Mouse (Mus musculus): Measurements from ENCODE around the gene Cd300lb.

- TF ChIP-seq CTCF (IDR thresholded peaks at IDR 0.05; ENCODE audit: low read depth, low read length): no peak
- TF ChIP-seq POLR2A (IDR thresholded peaks at IDR 0.05; ENCODE audit: borderline replicate concordance, low read depth, low read length): no peak
These were observed 11.7 kb downstream of the Cd300lb start for GRCm38 (mm10) chr11:114922439-114922838.

All from bone marrow macrophage, adult 2 months (primary cell).